Mouse (Mus musculus): ENCODE measurements around the gene Ttc27. TPM values are rescaled to one million over a fixed set of nuclear protein-coding genes. Genes with fewer than 3 reads are reported as not detected.
A peak's percentile ranks its signal among the peaks of the same experiment; 100 is the strongest.

Gene Ttc27
- total and polyA plus RNA-seq, 2 experiments from 2014 or later = 8.5 to 16.2 TPM

- DNase-seq (ENCODE audit: low spot score) (no peak), ATAC-seq (ENCODE audit: insufficient read depth, low read depth) (no peak)
- WGBS = 86% methylated on average over 7 of the region's 7 CpGs
- Histone ChIP-seq H3K27me3 (ENCODE audit: control insufficient read depth, insufficient read depth, low read length) (no peaks in the 10 kb centered on the region), H3K4me2 (ENCODE audit: low read depth, low read length) (no peak overlapping the region), H3K36me3 (replicated peaks; ENCODE audit: control insufficient read depth, insufficient read depth, low read length) (peaks cover 11% of the 10 kb centered on the region), H3K9ac (replicated peaks; ENCODE audit: low read depth, low read length) (no peak overlapping the region), H3K27ac (ENCODE audit: low read depth) (no peak overlapping the region), H3K9me3 (replicated peaks; ENCODE audit: control insufficient read depth, low read length) (no peaks in the 10 kb centered on the region), H3K4me3 (ENCODE audit: low read depth, low read length) (no peak overlapping the region), H3K4me1 (ENCODE audit: control insufficient read depth, insufficient read depth) (no peaks in the 10 kb centered on the region)
- no peak for TF ChIP-seq EP300 (IDR thresholded peaks at IDR 0.05; ENCODE audit: low read depth)
- TF ChIP-seq CTCF (IDR thresholded peaks at IDR 0.05; ENCODE audit: low read depth) = no peak
Observed at GRCm38 (mm10) chr17:74707637-74708152, 9.8 kb upstream of the Ttc27 start.

GRCm38 (mm10) chr17:74710731-74711130 lies 6.8 kb upstream of the Ttc27 start:
- Histone ChIP-seq H3K27ac (ENCODE audit: low read depth) (no peak overlapping the region), H3K36me3 (replicated peaks; ENCODE audit: control insufficient read depth, insufficient read depth, low read length) (no peaks in the 10 kb centered on the region), H3K9ac (replicated peaks; ENCODE audit: low read depth, low read length) (no peak overlapping the region), H3K4me1 (ENCODE audit: control insufficient read depth, insufficient read depth) (no peaks in the 10 kb centered on the region), H3K27me3 (ENCODE audit: control insufficient read depth, insufficient read depth, low read length) (no peaks in the 10 kb centered on the region), H3K9me3 (replicated peaks; ENCODE audit: control insufficient read depth, low read length) (no peaks in the 10 kb centered on the region), H3K4me2 (ENCODE audit: low read depth, low read length) (no peak overlapping the region), H3K4me3 (ENCODE audit: low read depth, low read length) (no peak overlapping the region)
- DNase-seq (ENCODE audit: low spot score) = no peak
- WGBS = 56% methylated on average over 4 of the region's 4 CpGs
- TF ChIP-seq EP300 (IDR thresholded peaks at IDR 0.05; ENCODE audit: low read depth) (no peak), CTCF (IDR thresholded peaks at IDR 0.05; ENCODE audit: low read depth) (no peak)
- ATAC-seq (ENCODE audit: insufficient read depth, low read depth) = no peak

GRCm38 (mm10) chr17:74711627-74712026 lies 5.9 kb upstream of the Ttc27 start:
- DNase-seq (ENCODE audit: low spot score) = no peak
- no peak overlapping the region for H3K9ac ChIP-seq (replicated peaks; ENCODE audit: low read depth, low read length)
- no peak for TF ChIP-seq CTCF (IDR thresholded peaks at IDR 0.05; ENCODE audit: low read depth)
- TF ChIP-seq EP300 (IDR thresholded peaks at IDR 0.05; ENCODE audit: low read depth) = no peak

GRCm38 (mm10) chr17:74715128-74715527 lies 2.4 kb upstream of the Ttc27 start:
- no peak for DNase-seq (ENCODE audit: low spot score)
- H3K9ac ChIP-seq (replicated peaks; ENCODE audit: low read depth, low read length) = no peak overlapping the region
- 0 out of 2 replicates have a peak, but pooled peaks cover under 1% of the 10 kb centered on the region for H3K36me3 ChIP-seq (replicated peaks; ENCODE audit: control insufficient read depth, insufficient read depth, low read length)
- no peaks in the 10 kb centered on the region for H3K9me3 ChIP-seq (replicated peaks; ENCODE audit: control insufficient read depth, low read length)
- no peak overlapping the region for H3K27ac ChIP-seq (ENCODE audit: low read depth)
- H3K4me3 ChIP-seq (ENCODE audit: low read depth, low read length) = no peak overlapping the region
- ATAC-seq (ENCODE audit: insufficient read depth, low read depth) = no peak
- TF ChIP-seq EP300 (IDR thresholded peaks at IDR 0.05; ENCODE audit: low read depth) (no peak), CTCF (IDR thresholded peaks at IDR 0.05; ENCODE audit: low read depth) (no peak)
- 36% methylated on average over 3 of the region's 3 CpGs for WGBS
- H3K27me3 ChIP-seq (ENCODE audit: control insufficient read depth, insufficient read depth, low read length) = no peaks in the 10 kb centered on the region
- H3K4me1 ChIP-seq (ENCODE audit: control insufficient read depth, insufficient read depth) = peaks cover 9% of the 10 kb centered on the region
- H3K4me2 ChIP-seq (ENCODE audit: low read depth, low read length) = no peak overlapping the region

More at GRCm38 (mm10) chr17:74711627-74712026, 5.9 kb upstream of the Ttc27 start:
- Histone ChIP-seq H3K27me3 (ENCODE audit: control insufficient read depth, insufficient read depth, low read length) (no peaks in the 10 kb centered on the region), H3K27ac (ENCODE audit: low read depth) (no peak overlapping the region), H3K36me3 (replicated peaks; ENCODE audit: control insufficient read depth, insufficient read depth, low read length) (no peaks in the 10 kb centered on the region), H3K9me3 (replicated peaks; ENCODE audit: control insufficient read depth, low read length) (no peaks in the 10 kb centered on the region), H3K4me2 (ENCODE audit: low read depth, low read length) (no peak overlapping the region), H3K4me1 (ENCODE audit: control insufficient read depth, insufficient read depth) (no peaks in the 10 kb centered on the region), H3K4me3 (ENCODE audit: low read depth, low read length) (no peak overlapping the region)
- no peak for ATAC-seq (ENCODE audit: insufficient read depth, low read depth)
- 58% methylated on average over 8 of the region's 8 CpGs for WGBS

- ATAC-seq (ENCODE audit: insufficient read depth, low read depth) (no peak), DNase-seq (ENCODE audit: low spot score) (no peak)
- no peaks in the 10 kb centered on the region for H3K9me3 ChIP-seq (replicated peaks; ENCODE audit: control insufficient read depth, low read length)
- no peak for TF ChIP-seq CTCF (IDR thresholded peaks at IDR 0.05; ENCODE audit: low read depth)
- no peak for TF ChIP-seq EP300 (IDR thresholded peaks at IDR 0.05; ENCODE audit: low read depth)
- no peak overlapping the region for H3K27ac ChIP-seq (ENCODE audit: low read depth)
- H3K4me2 ChIP-seq (ENCODE audit: low read depth, low read length) = no peak overlapping the region
- no peak overlapping the region for H3K9ac ChIP-seq (replicated peaks; ENCODE audit: low read depth, low read length)
- no peak overlapping the region for H3K4me3 ChIP-seq (ENCODE audit: low read depth, low read length)
- no peaks in the 10 kb centered on the region for H3K27me3 ChIP-seq (ENCODE audit: control insufficient read depth, insufficient read depth, low read length)
- 0% methylated on average over 1 of the region's 1 CpGs for WGBS
- 0 out of 2 replicates have a peak, but pooled peaks cover 3% of the 10 kb centered on the region for H3K36me3 ChIP-seq (replicated peaks; ENCODE audit: control insufficient read depth, insufficient read depth, low read length)
- H3K4me1 ChIP-seq (ENCODE audit: control insufficient read depth, insufficient read depth) = peaks cover 9% of the 10 kb centered on the region
Observed at GRCm38 (mm10) chr17:74715724-74716123, 1.8 kb upstream of the Ttc27 start.

GRCm38 (mm10) chr17:74716643-74717042 lies 889 bp upstream of the Ttc27 start:
- H3K9ac ChIP-seq (replicated peaks; ENCODE audit: low read depth, low read length) = 0 out of 2 replicates have a peak overlapping the region, but pooled peaks have one; percentile 18
- H3K27me3 ChIP-seq (ENCODE audit: control insufficient read depth, insufficient read depth, low read length) = no peaks in the 10 kb centered on the region
- peak overlapping the region; percentile 91; the same call in 1 of the 2 replicates for H3K4me2 ChIP-seq (ENCODE audit: low read depth, low read length)
- WGBS = 26% methylated on average over 3 of the region's 3 CpGs
- TF ChIP-seq EP300 (IDR thresholded peaks at IDR 0.05; ENCODE audit: low read depth) (no peak), CTCF (IDR thresholded peaks at IDR 0.05; ENCODE audit: low read depth) (no peak)
- peak overlapping the region; percentile 74; the same call in 1 of the 2 replicates for H3K4me3 ChIP-seq (ENCODE audit: low read depth, low read length)
- ATAC-seq (ENCODE audit: insufficient read depth, low read depth) = no peak
- H3K36me3 ChIP-seq (replicated peaks; ENCODE audit: control insufficient read depth, insufficient read depth, low read length) = peaks cover 5% of the 10 kb centered on the region; the same call in 1 of the 2 replicates
- no peak for DNase-seq (ENCODE audit: low spot score)
- H3K9me3 ChIP-seq (replicated peaks; ENCODE audit: control insufficient read depth, low read length) = no peaks in the 10 kb centered on the region
- H3K4me1 ChIP-seq (ENCODE audit: control insufficient read depth, insufficient read depth) = peaks cover 9% of the 10 kb centered on the region
- H3K27ac ChIP-seq (ENCODE audit: low read depth) = no peak overlapping the region
